Mouse (Mus musculus): ENCODE measurements around the gene Gm20479.

Gene Gm20479

DNA sequence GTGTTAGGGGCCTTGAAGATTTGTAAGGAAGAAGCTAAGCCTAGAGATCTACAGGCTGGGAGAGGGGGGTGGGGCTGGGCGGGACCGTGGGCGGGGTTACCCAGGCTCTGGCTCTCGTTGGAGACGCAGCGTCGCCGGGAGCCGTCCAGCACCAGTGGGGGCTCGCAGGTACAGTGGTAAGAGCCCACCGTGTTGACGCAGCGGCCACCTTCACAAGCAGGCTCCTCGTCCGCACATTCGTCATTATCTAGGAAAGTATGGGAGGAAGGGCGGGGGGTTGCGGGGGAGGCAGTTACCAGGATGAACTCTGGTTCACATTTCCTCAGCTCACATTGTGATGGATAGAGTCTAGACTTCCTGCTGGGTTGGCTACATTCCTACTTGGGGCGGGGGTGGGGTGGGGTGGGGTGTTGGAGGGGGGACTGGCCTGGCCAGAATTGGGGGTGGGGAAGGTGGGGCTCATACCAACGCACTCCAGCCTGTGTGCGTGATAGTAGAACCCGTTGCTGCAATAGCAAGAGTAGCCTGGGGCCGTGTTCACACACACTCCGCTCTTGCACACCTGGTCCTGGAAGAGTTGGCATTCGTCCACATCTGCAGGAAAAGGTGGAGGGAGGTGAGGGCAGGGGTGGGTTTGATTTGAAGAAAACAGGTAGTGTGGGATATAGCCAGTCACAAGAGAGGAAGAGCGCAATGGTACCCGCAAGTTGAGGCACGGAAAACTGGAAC is 48.2 kb downstream of the Gm20479 start:
- no peak for DNase-seq

DNA sequence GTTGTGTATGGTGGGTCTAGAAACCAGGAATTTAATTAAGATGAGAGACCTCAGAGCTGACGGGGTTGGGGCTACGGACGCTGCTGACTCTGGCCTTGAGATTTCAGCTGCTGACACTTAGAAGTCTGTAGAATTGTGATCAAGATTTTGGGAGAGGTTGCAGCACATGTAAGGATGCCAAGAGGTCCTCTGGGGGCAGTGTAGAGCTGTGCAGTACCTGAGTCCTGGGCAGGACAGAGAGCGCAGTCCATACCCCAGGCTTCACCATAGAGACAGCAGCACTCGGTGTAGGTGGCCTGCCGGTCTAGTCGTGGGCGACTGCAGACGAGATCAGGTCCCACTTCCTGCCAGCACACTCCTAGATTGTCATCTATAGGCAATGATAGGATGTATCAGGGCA is 49.7 kb downstream of the Gm20479 start:
- no peak for DNase-seq

DNA sequence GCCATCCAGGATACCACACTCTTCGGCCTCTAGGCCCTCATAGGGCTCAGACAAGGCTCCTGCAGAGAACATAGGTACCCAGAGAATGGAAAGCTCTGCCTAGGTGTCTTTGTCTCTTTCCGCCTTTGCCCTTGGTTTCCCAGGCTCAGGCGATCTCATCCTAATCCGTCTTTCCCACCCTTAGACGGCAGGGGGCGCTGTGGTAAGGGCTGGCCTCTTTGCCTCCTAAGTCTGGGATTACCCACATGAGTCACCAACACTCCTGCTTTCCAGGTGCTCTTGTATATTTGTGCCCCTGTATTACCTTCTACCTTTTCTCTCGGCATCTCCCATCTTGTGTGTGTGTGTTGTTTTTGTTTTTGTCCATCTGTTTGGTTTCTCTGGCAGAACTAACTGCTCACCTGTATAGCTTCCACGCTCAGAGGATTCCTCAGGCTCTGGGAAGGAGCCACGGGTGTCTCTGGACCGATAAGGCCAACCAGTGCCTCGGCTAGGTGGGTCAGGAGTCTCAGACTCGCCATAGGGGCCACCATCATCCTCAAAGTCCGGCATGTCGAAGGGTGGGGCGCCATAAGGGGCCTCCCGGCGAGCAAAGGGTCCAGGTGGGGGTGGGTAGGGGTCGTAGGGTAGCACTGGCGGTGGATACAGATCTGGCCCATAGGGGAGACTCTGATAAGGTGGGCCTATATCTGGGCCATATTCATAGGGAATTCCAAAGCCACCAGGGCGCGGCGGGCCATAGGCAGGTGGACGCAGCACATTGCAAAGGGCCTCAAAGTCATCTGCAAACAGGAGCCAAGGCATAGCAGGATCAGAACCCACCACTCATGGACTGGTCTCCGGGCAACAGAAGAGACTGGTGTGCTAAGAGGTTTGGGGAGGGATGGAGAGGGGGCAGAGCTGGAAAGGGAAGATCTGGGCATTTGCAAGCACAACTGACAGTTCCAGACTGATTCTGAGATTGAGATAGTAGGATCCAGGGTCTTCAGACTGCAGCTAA is 50.8 kb downstream of the Gm20479 start:
- DNase-seq, result peak; percentile 51

DNA sequence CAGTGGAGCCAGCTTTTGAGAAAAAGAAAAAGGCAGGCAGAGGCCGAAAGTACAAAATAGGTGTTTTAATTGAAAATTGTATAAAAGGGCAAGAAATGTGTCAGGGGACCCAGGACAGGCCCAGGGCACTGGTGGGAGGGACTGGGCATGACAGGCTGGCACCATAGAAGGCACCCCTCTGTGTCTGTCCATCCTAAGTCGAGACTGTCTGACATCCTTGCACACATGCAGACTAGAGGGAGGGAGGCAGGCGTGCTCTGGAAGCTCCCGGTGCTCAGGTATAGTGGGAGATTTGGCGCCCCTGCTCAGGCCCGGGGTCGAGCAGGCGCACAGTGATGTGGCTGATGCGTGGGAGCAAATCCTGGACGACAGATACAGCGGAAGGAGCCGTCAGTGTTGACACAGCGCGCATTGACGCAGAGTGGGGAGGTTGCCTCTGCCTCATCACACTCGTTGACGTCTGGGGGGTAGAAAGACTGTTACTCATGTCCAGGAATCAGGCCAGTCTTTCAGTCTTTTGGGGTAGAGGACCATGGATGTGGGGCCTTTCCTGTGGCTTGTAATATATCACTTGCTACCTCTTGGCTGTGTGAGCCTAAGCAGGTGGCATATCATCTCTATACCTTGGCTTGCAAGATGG is 52.0 kb downstream of the Gm20479 start:
- DNase-seq, result no peak

Measured in right cerebral cortex, postnatal 4 days (tissue).